Mouse (Mus musculus): ENCODE results near the gene Nmb. TPM values are rescaled to one million over a fixed set of nuclear protein-coding genes. Genes with fewer than 3 reads are reported as not detected.

Nmb gene
- total and polyA plus RNA-seq, 3 experiments: 0.47 to 0.66 (median 0.47) TPM

DNA sequence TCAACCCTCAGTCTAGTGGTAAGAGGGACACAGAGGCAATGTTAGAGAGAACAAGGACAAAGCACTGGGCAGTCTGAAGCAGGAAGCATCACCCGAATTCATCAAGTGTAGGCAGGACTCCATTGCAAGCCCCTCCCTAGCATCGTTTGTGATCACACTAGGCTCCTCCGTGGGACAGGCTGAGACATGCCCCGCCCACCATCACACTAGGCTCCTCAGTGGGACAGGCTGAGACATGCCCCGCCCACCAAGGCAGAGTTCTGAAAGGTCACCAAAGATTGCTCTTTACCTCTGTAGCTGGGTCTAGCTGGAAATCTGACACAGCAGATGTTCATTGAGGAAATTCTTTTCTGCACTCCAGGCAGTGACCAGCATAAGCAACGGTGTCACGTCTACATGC is 6.2 kb upstream of the Nmb start:
- in situ Hi-C loops (cut with MboI; ENCODE audit: low pct_ligation_motif_present, low pct_unique_long_range_greater_than_20kb, low sequenced_read_pairs): no loop called here
- H3K27me3 ChIP-seq (replicated peaks): no peaks in the 10 kb centered on the region
- H3K9ac ChIP-seq (ENCODE audit: insufficient read depth, low read depth): no peak overlapping the region
- no peak overlapping the region for H3K4me3 ChIP-seq (replicated peaks in 1 of 3; ENCODE audit: low read depth in 2 of 3, low read length in 2 of 3, poor library complexity in 1 of 3)
- peaks cover 58 to 84% of the 10 kb centered on the region in 2 experiments for H3K36me3 ChIP-seq (replicated peaks in 1 of 2; ENCODE audit: control insufficient read depth in 1 of 2, insufficient read depth in 1 of 2, low read length in 1 of 2)
- dilution Hi-C loops (cut with MboI; ENCODE audit: extremely low pct_ligation_motif_present, extremely low pct_unique_long_range_greater_than_20kb, low sequenced_read_pairs): no loop called here
- 0 out of 4 replicates have a peak, but pooled peaks cover 3 to 5% of the 10 kb centered on the region in 2 experiments for H3K4me1 ChIP-seq (ENCODE audit: control insufficient read depth in 1 of 2, insufficient read depth in 2 of 2)
- no peaks in the 10 kb centered on the region for H3K9me3 ChIP-seq (replicated peaks; ENCODE audit: low read length)
- no peak overlapping the region for H3K27ac ChIP-seq (ENCODE audit: insufficient read depth, low read depth)
- DNase-seq (ENCODE audit: extremely low read depth): peak; percentile 54
- H3K79me2 ChIP-seq (replicated peaks; ENCODE audit: control insufficient read depth, extremely low read depth, insufficient read depth, poor library complexity, severe bottlenecking): no peaks in the 10 kb centered on the region
- no peak overlapping the region for H3K4me2 ChIP-seq (ENCODE audit: insufficient read depth, low read depth, poor library complexity, severe bottlenecking)
- TF ChIP-seq EP300 (IDR thresholded peaks at IDR 0.05; ENCODE audit: low read length): no peak
- no peak for TF ChIP-seq MAX (IDR thresholded peaks at IDR 0.05; ENCODE audit: low read length)
- no peak for TF ChIP-seq UBTF (IDR thresholded peaks at IDR 0.05; ENCODE audit: low read depth, low read length)
- TF ChIP-seq MYC (IDR thresholded peaks at IDR 0.05; ENCODE audit: low read depth, low read length): no peak
- no peak for TF ChIP-seq BHLHE40 (IDR thresholded peaks at IDR 0.05; ENCODE audit: low read depth, low read length)
- TF ChIP-seq SIN3A (IDR thresholded peaks at IDR 0.05; ENCODE audit: low read length): no peak
- no peak for TF ChIP-seq MAFK (IDR thresholded peaks at IDR 0.05; ENCODE audit: insufficient replicate concordance, low read length)
- no peak for TF ChIP-seq E2F4 (IDR thresholded peaks at IDR 0.05; ENCODE audit: insufficient replicate concordance, low read depth, low read length)
- TF ChIP-seq CHD1 (IDR thresholded peaks at IDR 0.05; ENCODE audit: low read depth, low read length): no peak

DNA sequence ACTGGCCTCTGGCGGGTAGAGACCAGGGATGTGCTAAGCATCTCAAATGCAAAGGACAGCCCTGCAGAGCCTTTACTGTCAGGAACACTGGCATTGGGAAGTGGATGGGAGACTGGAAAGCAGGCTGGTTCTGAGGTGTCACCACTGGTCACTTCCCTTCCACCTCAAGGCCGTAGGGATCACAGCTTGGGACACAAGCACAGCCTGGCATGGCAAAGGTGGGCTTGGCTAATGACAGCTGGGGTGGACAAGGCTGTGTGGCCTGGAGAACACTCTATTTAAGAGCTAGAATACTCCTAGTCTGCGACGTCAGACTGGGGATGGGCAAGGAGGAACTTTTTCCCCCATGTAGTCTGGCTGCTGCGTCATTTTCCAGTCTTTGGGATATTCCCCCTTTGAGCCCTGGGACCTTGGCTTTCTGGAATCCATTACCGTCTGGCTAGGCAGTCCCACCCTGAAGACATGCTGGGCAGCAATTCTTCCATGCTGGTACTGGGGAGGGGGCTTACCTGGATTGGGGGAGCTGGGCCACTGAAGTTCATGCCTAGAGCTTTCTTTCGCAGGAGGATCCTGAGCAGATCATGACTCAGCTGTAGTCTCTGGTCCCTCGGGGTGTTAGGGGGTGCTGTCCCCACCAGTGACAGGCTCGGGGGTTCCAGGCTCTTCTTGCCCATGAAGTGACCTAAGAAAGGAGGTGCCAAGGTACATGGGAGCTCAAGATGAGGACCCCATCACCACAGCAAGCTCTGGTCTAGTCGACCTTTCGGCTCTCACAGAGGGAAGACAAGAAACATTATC is 1.1 kb downstream of the Nmb start:
- Histone ChIP-seq H3K9me3 (replicated peaks; ENCODE audit: low read length) (no peaks in the 10 kb centered on the region), H3K4me1 (ENCODE audit: control insufficient read depth in 1 of 2, insufficient read depth in 2 of 2) (peaks cover 3 to 18% of the 10 kb centered on the region in 2 experiments; a peak in 3 of 4 replicates), H3K4me2 (ENCODE audit: insufficient read depth, low read depth, poor library complexity, severe bottlenecking) (no peak overlapping the region), H3K4me3 (replicated peaks in 1 of 3; ENCODE audit: low read depth in 2 of 3, low read length in 2 of 3, poor library complexity in 1 of 3) (no peak overlapping the region), H3K27ac (ENCODE audit: insufficient read depth, low read depth) (no peak overlapping the region), H3K79me2 (replicated peaks; ENCODE audit: control insufficient read depth, extremely low read depth, insufficient read depth, poor library complexity, severe bottlenecking) (peaks cover 13% of the 10 kb centered on the region), H3K36me3 (replicated peaks in 1 of 2; ENCODE audit: control insufficient read depth in 1 of 2, insufficient read depth in 1 of 2, low read length in 1 of 2) (peaks cover 28 to 67% of the 10 kb centered on the region in 2 experiments), H3K9ac (ENCODE audit: insufficient read depth, low read depth) (no peak overlapping the region), H3K27me3 (replicated peaks) (no peaks in the 10 kb centered on the region)
- TF ChIP-seq USF2 (conservative IDR thresholded peaks at IDR 0.05; ENCODE audit: low read depth, low read length) (no peak), GABPA (IDR thresholded peaks at IDR 0.05; ENCODE audit: insufficient replicate concordance, low read depth, low read length) (no peak), BHLHE40 (IDR thresholded peaks at IDR 0.05; ENCODE audit: low read depth, low read length) (no peak), JUND (conservative IDR thresholded peaks at IDR 0.05; ENCODE audit: low read depth, low read length) (no peak), RAD21 (IDR thresholded peaks at IDR 0.05; ENCODE audit: low read depth, low read length) (no peak), RCOR1 (conservative IDR thresholded peaks at IDR 0.05; ENCODE audit: low read depth, low read length) (no peak), MAFK (IDR thresholded peaks at IDR 0.05; ENCODE audit: insufficient replicate concordance, low read length) (no peak), USF1 (IDR thresholded peaks at IDR 0.05; ENCODE audit: low read depth, low read length) (no peak), JUN (IDR thresholded peaks at IDR 0.05; ENCODE audit: insufficient read depth, low read depth, low read length) (no peak), UBTF (IDR thresholded peaks at IDR 0.05; ENCODE audit: low read depth, low read length) (no peak), POLR2A (IDR thresholded peaks at IDR 0.05; ENCODE audit: low read depth, low read length) (no peak), POLR2AphosphoS2 (IDR thresholded peaks at IDR 0.05; ENCODE audit: low read depth, low read length) (no peak), E2F4 (IDR thresholded peaks at IDR 0.05; ENCODE audit: insufficient replicate concordance, low read depth, low read length) (no peak), CTCF (conservative IDR thresholded peaks at IDR 0.05 in 1 of 2, IDR thresholded peaks at IDR 0.05 in 1 of 2; ENCODE audit: low read depth in 2 of 2, low read length in 2 of 2) (no peak), MAZ (IDR thresholded peaks at IDR 0.05; ENCODE audit: low read depth, low read length) (no peak), ETS1 (conservative IDR thresholded peaks at IDR 0.05; ENCODE audit: low read depth, low read length) (no peak), MXI1 (IDR thresholded peaks at IDR 0.05; ENCODE audit: low read depth, low read length) (no peak), TCF12 (IDR thresholded peaks at IDR 0.05; ENCODE audit: low read depth, low read length) (no peak), KAT2A (IDR thresholded peaks at IDR 0.05; ENCODE audit: insufficient replicate concordance, low read length) (no peak)
- dilution Hi-C loops (cut with MboI; ENCODE audit: extremely low pct_ligation_motif_present, extremely low pct_unique_long_range_greater_than_20kb, low sequenced_read_pairs) (no loop called here), in situ Hi-C loops (cut with MboI; ENCODE audit: low pct_ligation_motif_present, low pct_unique_long_range_greater_than_20kb, low sequenced_read_pairs) (no loop called here)
- DNase-seq (ENCODE audit: extremely low read depth): no peak

Data from CH12.LX (cell line).